Mouse (Mus musculus) ES-Bruce4 (cell line): ENCODE measurements around the gene Myo1h.

Experiments
- CTCF ChIP-seq: IDR thresholded peaks from one replicate; pipeline ENCODE4 v1.8.1; 2011; ENCODE audit warnings: low read depth, low read length
- EP300 ChIP-seq: IDR thresholded peaks from 2 replicates; pipeline ENCODE4 v1.6.1; 2011; ENCODE audit warnings: low read depth, low read length; ENCODE audit not compliant: insufficient read depth

DNA sequence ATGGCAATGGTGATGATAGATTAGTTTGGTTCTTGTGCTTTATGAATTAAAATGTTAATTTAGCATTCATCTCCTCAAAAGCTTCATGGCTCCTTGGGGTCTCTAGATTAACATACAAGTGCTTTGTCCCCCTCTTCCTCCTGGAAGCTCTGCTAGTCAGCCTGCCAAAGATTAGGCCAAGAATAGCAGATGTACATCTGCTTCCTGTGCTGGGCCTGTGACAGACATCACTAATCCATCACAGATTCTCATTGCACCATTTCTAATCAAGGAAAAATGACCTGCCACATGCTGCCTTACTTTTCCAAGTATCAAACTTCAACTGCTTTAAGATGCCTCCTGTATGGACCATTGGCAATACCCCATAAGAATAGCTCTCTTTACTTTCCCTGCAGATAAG lies 27.5 kb upstream of the Myo1h start:
- TF ChIP-seq EP300: no peak
- no peak for TF ChIP-seq CTCF
